Mouse (Mus musculus) embryonic facial prominence, embryonic 14.5 days (tissue): ENCODE results near the gene Tyr. TPM values are rescaled to one million over a fixed set of nuclear protein-coding genes. Genes with fewer than 3 reads are reported as not detected.
A peak's percentile ranks its signal among the peaks of the same experiment; 100 is the strongest.
"Not testable (repeated sequence)": the region's sequence is repeated elsewhere in the genome, so short reads cannot be mapped to it uniquely, and the experiment has no call there.

Experiments used
- ATAC-seq: fragments of 200-750 bp; cut with Nextera tagmentation; 2 replicates; pipeline ENCODE4 v1.8.0; 2017; ENCODE audit warnings: low read depth, moderate number of reproducible peaks, moderate TSS enrichment
- DNase-seq: peaks from one replicate; pipeline ENCODE4 v3.0.0-alpha.2; 2015; ENCODE audit warnings: low spot score
- H3K27ac ChIP-seq: fragments of 300-500 bp; sonication (generic); replicated peaks from 2 replicates; pipeline ENCODE4 v1.5.1; 2014; ENCODE audit warnings: low read depth, mild to moderate bottlenecking, low read length, moderate library complexity
- H3K27me3 ChIP-seq: fragments of 300-500 bp; sonication (generic); replicated peaks from 2 replicates; pipeline ENCODE4 v1.6.1; 2014; ENCODE audit warnings: low read length; ENCODE audit not compliant: control insufficient read depth, insufficient read depth
- H3K36me3 ChIP-seq: fragments of 300-500 bp; sonication (generic); 2 replicates; pipeline ENCODE4 v1.6.1; 2014; ENCODE audit warnings: low read length, mixed read lengths; ENCODE audit not compliant: control insufficient read depth, insufficient read depth
- H3K4me1 ChIP-seq: fragments of 300-500 bp; sonication (generic); 2 replicates; pipeline ENCODE4 v1.6.1; 2014; ENCODE audit warnings: antibody characterized with exemption, low read length; ENCODE audit not compliant: control insufficient read depth, insufficient read depth
- H3K4me2 ChIP-seq: fragments of 300-500 bp; sonication (generic); 2 replicates; pipeline ENCODE4 v1.6.1; 2014; ENCODE audit warnings: low read depth, mild to moderate bottlenecking, low read length, moderate library complexity, mixed read lengths
- H3K4me3 ChIP-seq: fragments of 300-500 bp; sonication (generic); 2 replicates; pipeline ENCODE4 v1.5.1; 2014; ENCODE audit warnings: low read depth, mild to moderate bottlenecking, low read length
- H3K9ac ChIP-seq: fragments of 300-500 bp; sonication (generic); 2 replicates; pipeline ENCODE4 v1.6.1; 2014; ENCODE audit warnings: low read depth, mild to moderate bottlenecking, low read length, moderate library complexity, mixed read lengths
- H3K9me3 ChIP-seq: fragments of 300-500 bp; sonication (generic); 2 replicates; pipeline ENCODE4 v1.6.1; 2016; ENCODE audit warnings: low read length; ENCODE audit not compliant: control insufficient read depth
- WGBS: fragments of 180-500 bp; shearing (Covaris S2); extraction: QIAGEN DNeasy Blood & Tissue Kit; methylation state at CpG from one replicate; pipeline ENCODE4 v1.1.7; 2014; 5-methylcytosine and 5-hydroxymethylcytosine counted together
- polyA plus RNA-seq: library from polyadenylated mRNA; unstranded; fragments of >200 nt; fragmentation: Nextera tagmentation; extraction: Ambion mirVana; gene quantifications from 2 replicates; pipeline ENCODE4 v1.2.1, GENCODE M21; 2014

Gene Tyr
- polyA plus RNA-seq = 1.3 and 1.7 TPM in 2 replicates

GRCm38 (mm10) chr7:87493412-87493811 lies at the start of gene Tyr:
Gene Tyr (minus strand): TSS chr7:87493512.
- no peak for ATAC-seq

GRCm38 (mm10) chr7:87539031-87539430 lies 45.7 kb upstream of the Tyr start:
- ATAC-seq = no peak
- DNase-seq = no peak
- Histone ChIP-seq H3K4me1 (no peaks in the 10 kb centered on the region), H3K4me3 (no peak overlapping the region), H3K36me3 (no peaks in the 10 kb centered on the region), H3K4me2 (no peak overlapping the region), H3K27ac (no peak overlapping the region), H3K9ac (no peak overlapping the region), H3K9me3 (no peaks in the 10 kb centered on the region), H3K27me3 (no peaks in the 10 kb centered on the region)

More at GRCm38 (mm10) chr7:87493412-87493811, at the start of gene Tyr:
- H3K9me3 ChIP-seq = no peaks in the 10 kb centered on the region
- no peak within 1 kb of the TSS for H3K4me2 ChIP-seq
- no peaks in the 10 kb centered on the region for H3K4me1 ChIP-seq
- no peaks in the 10 kb centered on the region for H3K36me3 ChIP-seq
- H3K4me3 ChIP-seq = no peak within 1 kb of the TSS
- no peak within 1 kb of the TSS for H3K27ac ChIP-seq
- DNase-seq = no peak
- H3K9ac ChIP-seq = no peak within 1 kb of the TSS
- no peaks in the 10 kb centered on the region for H3K27me3 ChIP-seq

GRCm38 (mm10) chr7:87494124-87494682 lies 891 bp upstream of the Tyr start:
- Histone ChIP-seq H3K27me3 (no peaks in the 10 kb centered on the region), H3K4me1 (no peaks in the 10 kb centered on the region), H3K9ac (no peak overlapping the region), H3K9me3 (no peaks in the 10 kb centered on the region), H3K4me3 (no peak overlapping the region), H3K4me2 (no peak overlapping the region), H3K27ac (no peak overlapping the region), H3K36me3 (no peaks in the 10 kb centered on the region)
- ATAC-seq (no peak), DNase-seq (no peak)
- WGBS = 19% methylated on average over 4 of the region's 4 CpGs

- WGBS = 54% methylated on average over 3 of the region's 3 CpGs
- no peak overlapping the region for H3K9ac ChIP-seq
- ATAC-seq (no peak), DNase-seq (no peak)
- H3K4me2 ChIP-seq = no peak overlapping the region
- no peaks in the 10 kb centered on the region for H3K9me3 ChIP-seq
- no peaks in the 10 kb centered on the region for H3K36me3 ChIP-seq
- H3K4me1 ChIP-seq = no peaks in the 10 kb centered on the region
- H3K27ac ChIP-seq = no peak overlapping the region
- no peaks in the 10 kb centered on the region for H3K27me3 ChIP-seq
- H3K4me3 ChIP-seq = no peak overlapping the region
Measured at GRCm38 (mm10) chr7:87488024-87488423, 5.3 kb downstream of the Tyr start.

- WGBS = 73% methylated on average over 1 of the region's 1 CpGs
- DNase-seq (peak; percentile 5), ATAC-seq (no peak)
- Histone ChIP-seq H3K36me3 (no peaks in the 10 kb centered on the region), H3K4me2 (no peak overlapping the region), H3K4me3 (no peak overlapping the region), H3K27me3 (no peaks in the 10 kb centered on the region), H3K9ac (no peak overlapping the region), H3K27ac (no peak overlapping the region), H3K9me3 (no peaks in the 10 kb centered on the region), H3K4me1 (no peaks in the 10 kb centered on the region)
Measured at GRCm38 (mm10) chr7:87413271-87413670, 80.0 kb downstream of the Tyr start.

GRCm38 (mm10) chr7:87411373-87411772 lies 81.9 kb downstream of the Tyr start:
- not testable (repeated sequence) for H3K9ac ChIP-seq, H3K4me1 ChIP-seq, ATAC-seq, DNase-seq, H3K4me2 ChIP-seq, H3K27ac ChIP-seq, H3K4me3 ChIP-seq, H3K9me3 ChIP-seq, H3K36me3 ChIP-seq, H3K27me3 ChIP-seq
- WGBS = 9% methylated on average over 4 of the region's 4 CpGs

- DNase-seq = no peak
- Histone ChIP-seq H3K27ac (no peak overlapping the region), H3K9ac (no peak overlapping the region), H3K4me3 (no peak overlapping the region), H3K27me3 (no peaks in the 10 kb centered on the region), H3K4me1 (no peaks in the 10 kb centered on the region), H3K4me2 (no peak overlapping the region), H3K9me3 (no peaks in the 10 kb centered on the region), H3K36me3 (no peaks in the 10 kb centered on the region)
- 92% methylated on average over 7 of the region's 7 CpGs for WGBS
- no peak for ATAC-seq
Measured at GRCm38 (mm10) chr7:87397023-87397422, 96.3 kb downstream of the Tyr start.

GRCm38 (mm10) chr7:87374935-87375334 lies 118.4 kb downstream of the Tyr start:
- no peaks in the 10 kb centered on the region for H3K36me3 ChIP-seq
- no peak for ATAC-seq
- no peaks in the 10 kb centered on the region for H3K27me3 ChIP-seq
- H3K4me1 ChIP-seq = no peaks in the 10 kb centered on the region
- no peak overlapping the region for H3K9ac ChIP-seq
- H3K27ac ChIP-seq = no peak overlapping the region
- no peaks in the 10 kb centered on the region for H3K9me3 ChIP-seq
- WGBS = 60% methylated on average over 2 of the region's 2 CpGs
- no peak overlapping the region for H3K4me3 ChIP-seq
- no peak for DNase-seq
- H3K4me2 ChIP-seq = no peak overlapping the region
